Mouse (Mus musculus): ENCODE data around the gene Slc44a1. TPM values are rescaled to one million over a fixed set of nuclear protein-coding genes. Genes with fewer than 3 reads are reported as not detected.

Slc44a1 gene
- polyA plus RNA-seq (2016; fragmentation: Nextera tagmentation; extraction: Ambion mirVana): 14.6 and 16.4 TPM in 2 replicates

GRCm38 (mm10) chr4:53440010-53440815 lies at the start of gene Slc44a1:
TSS of gene Slc44a1 (plus strand) at chr4:53440413.
- H3K4me1 ChIP-seq: peaks cover 39% of the 10 kb centered on the region
- WGBS: under 1% methylated on average over 111 of the region's 122 CpGs

GRCm38 (mm10) chr4:53395002-53395401 lies 45.2 kb upstream of the Slc44a1 start:
- 85% methylated on average over 3 of the region's 3 CpGs for WGBS
- Histone ChIP-seq H3K9me3 (no peaks in the 10 kb centered on the region), H3K4me3 (no peak overlapping the region), H3K4me1 (no peaks in the 10 kb centered on the region), H3K36me3 (replicated peaks) (no peaks in the 10 kb centered on the region), H3K27me3 (replicated peaks; ENCODE audit: low read depth, poor library complexity, severe bottlenecking) (no peaks in the 10 kb centered on the region), H3K27ac (replicated peaks) (no peak overlapping the region)
- no peak for DNase-seq (ENCODE audit: low spot score)

More at GRCm38 (mm10) chr4:53440010-53440815, at the start of gene Slc44a1:
- Histone ChIP-seq H3K4me3 (peak within 1 kb of the TSS; percentile 92), H3K36me3 (replicated peaks) (no peaks in the 10 kb centered on the region), H3K9me3 (no peaks in the 10 kb centered on the region), H3K27ac (replicated peaks) (peak within 1 kb of the TSS; percentile 92), H3K27me3 (replicated peaks; ENCODE audit: low read depth, poor library complexity, severe bottlenecking) (peaks cover 24% of the 10 kb centered on the region)
- DNase-seq (ENCODE audit: low spot score): peak; percentile 94

GRCm38 (mm10) chr4:53396623-53397192 lies 43.5 kb upstream of the Slc44a1 start:
- 85% methylated on average over 11 of the region's 11 CpGs for WGBS
- H3K9me3 ChIP-seq: no peaks in the 10 kb centered on the region
- H3K27me3 ChIP-seq (replicated peaks; ENCODE audit: low read depth, poor library complexity, severe bottlenecking): no peaks in the 10 kb centered on the region
- no peaks in the 10 kb centered on the region for H3K36me3 ChIP-seq (replicated peaks)
- no peak overlapping the region for H3K27ac ChIP-seq (replicated peaks)
- no peaks in the 10 kb centered on the region for H3K4me1 ChIP-seq
- H3K4me3 ChIP-seq: no peak overlapping the region
- DNase-seq (ENCODE audit: low spot score): no peak

- H3K4me1 ChIP-seq: no peaks in the 10 kb centered on the region
- no peak for DNase-seq (ENCODE audit: low spot score)
- WGBS: 79% methylated on average over 4 of the region's 4 CpGs
Observed at GRCm38 (mm10) chr4:53397280-53398117, 42.7 kb upstream of the Slc44a1 start.

GRCm38 (mm10) chr4:53398561-53398960 lies 41.7 kb upstream of the Slc44a1 start:
- Histone ChIP-seq H3K36me3 (replicated peaks) (no peaks in the 10 kb centered on the region), H3K27me3 (replicated peaks; ENCODE audit: low read depth, poor library complexity, severe bottlenecking) (no peaks in the 10 kb centered on the region), H3K4me3 (no peak overlapping the region), H3K27ac (replicated peaks) (no peak overlapping the region), H3K9me3 (no peaks in the 10 kb centered on the region), H3K4me1 (no peaks in the 10 kb centered on the region)
- WGBS: 74% methylated on average over 5 of the region's 5 CpGs
- DNase-seq (ENCODE audit: low spot score): no peak

More at GRCm38 (mm10) chr4:53397280-53398117, 42.7 kb upstream of the Slc44a1 start:
- Histone ChIP-seq H3K27ac (replicated peaks) (no peak overlapping the region), H3K9me3 (no peaks in the 10 kb centered on the region), H3K4me3 (no peak overlapping the region), H3K27me3 (replicated peaks; ENCODE audit: low read depth, poor library complexity, severe bottlenecking) (no peaks in the 10 kb centered on the region), H3K36me3 (replicated peaks) (no peaks in the 10 kb centered on the region)

- Histone ChIP-seq H3K27ac (replicated peaks) (no peak overlapping the region), H3K36me3 (replicated peaks) (no peaks in the 10 kb centered on the region), H3K9me3 (no peaks in the 10 kb centered on the region), H3K4me1 (no peaks in the 10 kb centered on the region), H3K27me3 (replicated peaks; ENCODE audit: low read depth, poor library complexity, severe bottlenecking) (no peaks in the 10 kb centered on the region), H3K4me3 (no peak overlapping the region)
- WGBS: 80% methylated on average over 1 of the region's 1 CpGs
- no peak for DNase-seq (ENCODE audit: low spot score)
Observed at GRCm38 (mm10) chr4:53399428-53399827, 40.8 kb upstream of the Slc44a1 start.

- Histone ChIP-seq H3K27me3 (replicated peaks; ENCODE audit: low read depth, poor library complexity, severe bottlenecking) (no peaks in the 10 kb centered on the region), H3K9me3 (no peaks in the 10 kb centered on the region), H3K4me1 (no peaks in the 10 kb centered on the region), H3K4me3 (no peak overlapping the region), H3K36me3 (replicated peaks) (no peaks in the 10 kb centered on the region), H3K27ac (replicated peaks) (no peak overlapping the region)
- WGBS: 92% methylated on average over 12 of the region's 12 CpGs
- DNase-seq (ENCODE audit: low spot score): no peak
Observed at GRCm38 (mm10) chr4:53403386-53403785, 36.8 kb upstream of the Slc44a1 start.

- Histone ChIP-seq H3K4me1 (0 out of 2 replicates have a peak, but pooled peaks cover 4% of the 10 kb centered on the region), H3K27me3 (replicated peaks; ENCODE audit: low read depth, poor library complexity, severe bottlenecking) (no peaks in the 10 kb centered on the region), H3K9me3 (no peaks in the 10 kb centered on the region), H3K36me3 (replicated peaks) (no peaks in the 10 kb centered on the region), H3K4me3 (no peak overlapping the region), H3K27ac (replicated peaks) (no peak overlapping the region)
- no peak for DNase-seq (ENCODE audit: low spot score)
- 90% methylated on average over 6 of the region's 6 CpGs for WGBS
Observed at GRCm38 (mm10) chr4:53404431-53404925, 35.7 kb upstream of the Slc44a1 start.

- no peaks in the 10 kb centered on the region for H3K36me3 ChIP-seq (replicated peaks)
- H3K27me3 ChIP-seq (replicated peaks; ENCODE audit: low read depth, poor library complexity, severe bottlenecking): no peaks in the 10 kb centered on the region
- no peak for DNase-seq (ENCODE audit: low spot score)
- H3K9me3 ChIP-seq: no peaks in the 10 kb centered on the region
- H3K4me3 ChIP-seq: no peak overlapping the region
- H3K4me1 ChIP-seq: peaks cover 8% of the 10 kb centered on the region; the same call in 1 of the 2 replicates
- H3K27ac ChIP-seq (replicated peaks): no peak overlapping the region
Observed at GRCm38 (mm10) chr4:53406866-53407265, 33.3 kb upstream of the Slc44a1 start.

- Histone ChIP-seq H3K4me3 (no peak overlapping the region), H3K27me3 (replicated peaks; ENCODE audit: low read depth, poor library complexity, severe bottlenecking) (no peaks in the 10 kb centered on the region), H3K4me1 (peaks cover 8% of the 10 kb centered on the region; the same call in 1 of the 2 replicates), H3K9me3 (no peaks in the 10 kb centered on the region), H3K36me3 (replicated peaks) (no peaks in the 10 kb centered on the region), H3K27ac (replicated peaks) (no peak overlapping the region)
- WGBS: 74% methylated on average over 8 of the region's 8 CpGs
- no peak for DNase-seq (ENCODE audit: low spot score)
Observed at GRCm38 (mm10) chr4:53408821-53409220, 31.4 kb upstream of the Slc44a1 start.

GRCm38 (mm10) chr4:53409526-53410085 lies 30.6 kb upstream of the Slc44a1 start:
- DNase-seq (ENCODE audit: low spot score): no peak
- H3K36me3 ChIP-seq (replicated peaks): no peaks in the 10 kb centered on the region
- H3K4me1 ChIP-seq: peaks cover 8% of the 10 kb centered on the region; the same call in 1 of the 2 replicates
- H3K27me3 ChIP-seq (replicated peaks; ENCODE audit: low read depth, poor library complexity, severe bottlenecking): no peaks in the 10 kb centered on the region
- H3K4me3 ChIP-seq: no peak overlapping the region
- no peaks in the 10 kb centered on the region for H3K9me3 ChIP-seq
- no peak overlapping the region for H3K27ac ChIP-seq (replicated peaks)
- 47% methylated on average over 5 of the region's 5 CpGs for WGBS

GRCm38 (mm10) chr4:53410752-53411151 lies 29.5 kb upstream of the Slc44a1 start:
- WGBS: 85% methylated on average over 5 of the region's 5 CpGs
- Histone ChIP-seq H3K4me1 (peaks cover 8% of the 10 kb centered on the region; the same call in 1 of the 2 replicates), H3K9me3 (no peaks in the 10 kb centered on the region), H3K27ac (replicated peaks) (no peak overlapping the region), H3K4me3 (no peak overlapping the region), H3K36me3 (replicated peaks) (no peaks in the 10 kb centered on the region), H3K27me3 (replicated peaks; ENCODE audit: low read depth, poor library complexity, severe bottlenecking) (no peaks in the 10 kb centered on the region)
- no peak for DNase-seq (ENCODE audit: low spot score)

Measured in embryonic facial prominence, embryonic 10.5 days (tissue).